9 mouse cellular contexts compared by ENCODE assay signal in genomic region chr9:59723791-59724442, GRCm38 (mm10). TPM values are rescaled to one million over a fixed set of nuclear protein-coding genes. Genes with fewer than 3 reads are reported as not detected.
A peak's percentile ranks its signal among the peaks of the same experiment; 100 is the strongest.
DNase-seq lines count a peak whose midpoint lies in the region; TF ChIP-seq lines count a peak whose summit lies in the region.
"Had no signal": no experiment of that assay in that cellular context is flagged by ENCODE, and none has a peak within 500 bp of the region (broad histone marks: within the 10 kb centered on the region; RNA-seq: fewer than 3 reads in every experiment).

No protein-coding gene starts in this region.

- peaks cover 0 to 6% of the 10 kb centered on the region in 2 experiments; a peak in 1 of 4 replicates for H3K4me1 ChIP-seq in ES-E14 (ENCODE audit: control insufficient read depth in 2 of 2, insufficient read depth in 2 of 2, low read length in 2 of 2, poor library complexity in 1 of 2)

- H3K9ac ChIP-seq in ES-E14 (ENCODE audit: insufficient read depth, low read depth, low read length, poor library complexity, severe bottlenecking), result peak overlapping the region; percentile 33; the same call in 1 of the 2 replicates
- H3K9ac ChIP-seq: midbrain, embryonic 12.5 days had no signal

- intact Hi-C loops in left cerebral cortex, postnatal 14 days (cut with DNase I), result loop anchor here (5.0 to 10.0 kb wide), 2 partner anchors 241 to 513 kb away; partner anchors contain the start of gene Nr2e3

- no peaks in the 10 kb centered on the region for H3K9me3 ChIP-seq in ES-E14 (ENCODE audit: control insufficient read depth, insufficient read depth, low read depth, low read length)
- H3K9me3 ChIP-seq: midbrain, embryonic 12.5 days had no signal

- H3K36me3 ChIP-seq in ES-E14 (ENCODE audit: control insufficient read depth, insufficient read depth, low read length, poor library complexity, severe bottlenecking), result no peaks in the 10 kb centered on the region
- H3K36me3 ChIP-seq: midbrain, embryonic 12.5 days had no signal

- H3K27ac ChIP-seq in ES-E14 (ENCODE audit: insufficient read depth, low read depth, low read length, poor library complexity, severe bottlenecking), result no peak overlapping the region
- H3K27ac ChIP-seq: midbrain, embryonic 12.5 days had no signal

- H3K4me3 ChIP-seq in ES-E14 (ENCODE audit: insufficient read depth in 1 of 2, low read depth in 1 of 2, low read length in 2 of 2, poor library complexity in 1 of 2, severe bottlenecking in 1 of 2), result no peak overlapping the region
- H3K4me3 ChIP-seq: midbrain, embryonic 12.5 days had no signal

- peak; percentile 11 for DNase-seq in ES-E14 (ENCODE audit: low read depth, low spot score)
- peak; percentile 54 for DNase-seq in ZHBTc4 (ENCODE audit: low read depth, low spot score)
- peak; percentile 26 to 69 for DNase-seq in frontal cortex, adult 2 months (ENCODE audit: extremely low spot score in 1 of 2, low spot score in 1 of 2)
- DNase-seq in kidney, adult 8-10 months, result peak; percentile 86 to 91
- DNase-seq in left cerebral cortex, postnatal 14 days (ENCODE audit: low spot score in 2 of 2), result peak; percentile 39 to 41
- peak; percentile 53 to 58 for DNase-seq in right cerebral cortex, adult 2 months (ENCODE audit: low spot score in 2 of 2)
- DNase-seq in spleen, adult 18-20 months, result no peak
- DNase-seq in thymus, postnatal 10 days (ENCODE audit: low spot score in 2 of 2), result no peak

- in situ Hi-C loops in ES-E14 (cut with MboI; ENCODE audit: low sequenced_read_pairs in 2 of 2, unreplicated experiment in 2 of 2), result loop anchor here in 1 of 2 experiments (10.0 kb wide), 1 partner anchor 261 kb away; no protein-coding TSS in a partner anchor

TF ChIP-seq in ES-E14, 5 proteins besides CTCF, POLR2A, EP300 and RAD21:
- TF ChIP-seq MAFK (IDR thresholded peaks at IDR 0.05; ENCODE audit: insufficient read depth, low read depth, low read length) (no peak), ZC3H11A (IDR thresholded peaks at IDR 0.05; ENCODE audit: borderline replicate concordance, low read depth, low read length) (no peak), HCFC1 (IDR thresholded peaks at IDR 0.05; ENCODE audit: borderline replicate concordance, insufficient read depth, low read length) (no peak), CHD2 (IDR thresholded peaks at IDR 0.05; ENCODE audit: low read depth, low read length) (no peak), ZNF384 (IDR thresholded peaks at IDR 0.05; ENCODE audit: low read depth, low read length) (no peak)

RNA-seq across cellular contexts. Expression of gene Senp8, which starts 26.6 kb away (rescaled TPM):
- total RNA-seq in ES-E14 (2012; rRNA removed), result 5.0 and 6.1 TPM in 2 replicates
- 5.1 and 7.0 TPM in 2 replicates for polyA plus RNA-seq in frontal cortex, adult 2 months (2012; rRNA removed)
- total RNA-seq in left cerebral cortex, postnatal 14 days (2021), result 1 to 10 TPM; 4.8 to 7.5 TPM

RNA-seq across cellular contexts. Expression of gene Myo9a, which starts 26.8 kb away (rescaled TPM):
- 13.0 and 17.0 TPM in 2 replicates for total RNA-seq in ES-E14 (2012; rRNA removed)
- polyA plus RNA-seq in frontal cortex, adult 2 months (2012; rRNA removed), result 20.8 and 21.9 TPM in 2 replicates
- total RNA-seq in left cerebral cortex, postnatal 14 days (2021), result 10 to 100 TPM; 70.3 to 72.8 TPM

RNA-seq across cellular contexts. Expression of gene Gramd2, which starts 44.0 kb away (rescaled TPM):
- total RNA-seq in ES-E14 (2012; rRNA removed), result 3.0 and 3.5 TPM in 2 replicates
- polyA plus RNA-seq in frontal cortex, adult 2 months (2012; rRNA removed), result 13.2 and 15.2 TPM in 2 replicates
- 10 to 100 TPM in 1 of 2 experiments, 1 to 10 TPM in 1; 9.6 to 11.0 TPM for total RNA-seq in left cerebral cortex, postnatal 14 days (2021)

Comparison
In these comparisons a context has a peak if more than half of its experiments do, and no peak if none do; other contexts are left out.
1. DNase-seq: peak in ES-E14 (single experiment), ZHBTc4 (single experiment), frontal cortex, adult 2 months (2 of 2), kidney, adult 8-10 months (2 of 2), left cerebral cortex, postnatal 14 days (2 of 2) and right cerebral cortex, adult 2 months (2 of 2); none in spleen, adult 18-20 months (0 of 2) and thymus, postnatal 10 days (0 of 2).